Mouse (Mus musculus) liver, postnatal 0 days (tissue): ENCODE results near the gene Lrrc75a.

Experiments used
- CTCF ChIP-seq: sonication (generic); IDR thresholded peaks from 2 replicates; pipeline ENCODE4 v1.5.1; 2016; ENCODE audit warnings: antibody characterized with exemption, low read depth
- EP300 ChIP-seq: IDR thresholded peaks from 2 replicates; pipeline ENCODE4 v1.6.1; 2016; ENCODE audit warnings: antibody characterized with exemption, low read depth, mild to moderate bottlenecking

- TF ChIP-seq EP300 (no peak), CTCF (no peak)
Measured at GRCm38 (mm10) chr11:62608826-62609675, 39.3 kb downstream of the Lrrc75a start.
